Mouse (Mus musculus): ENCODE results near the gene Dpp7. TPM values are rescaled to one million over a fixed set of nuclear protein-coding genes. Genes with fewer than 3 reads are reported as not detected.

Gene Dpp7
- total RNA-seq, 2 experiments from 2014 or later, result 35.4 to 36.7 TPM

GRCm38 (mm10) chr2:25369996-25370395, 13.8 kb upstream of the Dpp7 start:
- no peak for DNase-seq (ENCODE audit: low spot score in 2 of 2)

- peak; percentile 48 to 54 for DNase-seq (ENCODE audit: low spot score in 2 of 2)
These were observed 9.1 kb upstream of the Dpp7 start, which contains the start of gene Uap1l1 for GRCm38 (mm10) chr2:25365091-25365761. Gene Uap1l1 (minus strand): TSS chr2:25365682.

GRCm38 (mm10) chr2:25364761-25365090, 8.6 kb upstream of the Dpp7 start:
- DNase-seq (ENCODE audit: low spot score in 2 of 2), result no peak

GRCm38 (mm10) chr2:25364313-25364712, 8.2 kb upstream of the Dpp7 start:
- no peak for DNase-seq (ENCODE audit: low spot score in 2 of 2)

GRCm38 (mm10) chr2:25363478-25364178, 7.5 kb upstream of the Dpp7 start:
- no peak for DNase-seq (ENCODE audit: low spot score in 2 of 2)

- no peak for DNase-seq (ENCODE audit: low spot score in 2 of 2)
These were observed 3.7 kb upstream of the Dpp7 start for GRCm38 (mm10) chr2:25359848-25360247.

- DNase-seq (ENCODE audit: low spot score in 2 of 2), result no peak
These were observed 616 bp downstream of the Dpp7 start for GRCm38 (mm10) chr2:25355419-25356066.

- no peak for DNase-seq (ENCODE audit: low spot score in 2 of 2)
These were observed 1.9 kb downstream of the Dpp7 start for GRCm38 (mm10) chr2:25354211-25354610.

GRCm38 (mm10) chr2:25350701-25351100, 5.5 kb downstream of the Dpp7 start:
- no peak for DNase-seq (ENCODE audit: low spot score in 2 of 2)

- no peak for DNase-seq (ENCODE audit: low spot score in 2 of 2)
These were observed 6.7 kb downstream of the Dpp7 start for GRCm38 (mm10) chr2:25349499-25349898.

GRCm38 (mm10) chr2:25348162-25348561, 8.0 kb downstream of the Dpp7 start:
- DNase-seq (ENCODE audit: low spot score in 2 of 2), result no peak

- DNase-seq (ENCODE audit: low spot score in 2 of 2), result peak in 1 of 2 experiments; percentile 48
These were observed 17.9 kb downstream of the Dpp7 start for GRCm38 (mm10) chr2:25338303-25338702.

GRCm38 (mm10) chr2:25333569-25333968, 22.6 kb downstream of the Dpp7 start:
- DNase-seq (ENCODE audit: low spot score in 2 of 2), result no peak

- peak; percentile 99 to 100 for DNase-seq (ENCODE audit: low spot score in 2 of 2)
These were observed 23.6 kb downstream of the Dpp7 start, which contains the start of gene Man1b1 for GRCm38 (mm10) chr2:25332286-25333160. Gene Man1b1 (plus strand): TSS chr2:25332338.

GRCm38 (mm10) chr2:25331470-25331869, 24.7 kb downstream of the Dpp7 start:
- DNase-seq (ENCODE audit: low spot score in 2 of 2), result no peak

GRCm38 (mm10) chr2:25328440-25328839, 27.7 kb downstream of the Dpp7 start:
- DNase-seq (ENCODE audit: low spot score in 2 of 2), result no peak

- no peak for DNase-seq (ENCODE audit: low spot score in 2 of 2)
These were observed 30.1 kb downstream of the Dpp7 start for GRCm38 (mm10) chr2:25326036-25326435.

GRCm38 (mm10) chr2:25320084-25320483, 36.1 kb downstream of the Dpp7 start:
- peak in 1 of 2 experiments; percentile 3 for DNase-seq (ENCODE audit: low spot score in 2 of 2)

- peak; percentile 89 to 94 for DNase-seq (ENCODE audit: low spot score in 2 of 2)
These were observed 37.0 kb downstream of the Dpp7 start, which contains the start of gene Grin1 for GRCm38 (mm10) chr2:25318971-25319773. Gene Grin1 (minus strand): TSS chr2:25319187.
